Comparison of ENCODE assay signal across 10 mouse cellular contexts in genomic region chr10:121290682-121291078, GRCm38 (mm10).
DNase-seq lines count a peak whose midpoint lies in the region; ATAC-seq lines count a peak whose summit lies in the region.
"Had no signal": no experiment of that assay in that cellular context is flagged by ENCODE, and none has a peak within 500 bp of the region (broad histone marks: within the 10 kb centered on the region; RNA-seq: fewer than 3 reads in every experiment).

No protein-coding gene starts in this region.

- 58% methylated on average over 20 of the region's 20 CpGs for WGBS in neural tube, embryonic 11.5 days
- 19% methylated on average over 20 of the region's 20 CpGs for WGBS in hindbrain, embryonic 14.5 days
- 21% methylated on average over 20 of the region's 20 CpGs for WGBS in midbrain, embryonic 13.5 days

- H3K27me3 ChIP-seq in neural tube, embryonic 11.5 days (ENCODE audit: control insufficient read depth, insufficient read depth, low read length): no peaks in the 10 kb centered on the region
- H3K27me3 ChIP-seq in hindbrain, embryonic 14.5 days (ENCODE audit: control insufficient read depth, insufficient read depth, low read length): no peaks in the 10 kb centered on the region
- 0 out of 2 replicates have a peak, but pooled peaks cover 3% of the 10 kb centered on the region for H3K27me3 ChIP-seq in midbrain, embryonic 13.5 days

- no peak overlapping the region for H3K27ac ChIP-seq in neural tube, embryonic 11.5 days (ENCODE audit: low read depth, low read length)
- peak overlapping the region; percentile 68 for H3K27ac ChIP-seq in hindbrain, embryonic 14.5 days
- peak overlapping the region; percentile 77 for H3K27ac ChIP-seq in midbrain, embryonic 13.5 days
- H3K27ac ChIP-seq: liver, embryonic 14.5 days had no signal

- H3K9me3 ChIP-seq in neural tube, embryonic 11.5 days (ENCODE audit: control insufficient read depth, low read length): no peaks in the 10 kb centered on the region
- no peaks in the 10 kb centered on the region for H3K9me3 ChIP-seq in hindbrain, embryonic 14.5 days (ENCODE audit: control insufficient read depth, low read length)
- no peaks in the 10 kb centered on the region for H3K9me3 ChIP-seq in midbrain, embryonic 13.5 days

- no peak overlapping the region for H3K4me3 ChIP-seq in neural tube, embryonic 11.5 days (ENCODE audit: low read depth, low read length)
- H3K4me3 ChIP-seq in hindbrain, embryonic 14.5 days (replicated peaks; ENCODE audit: low read length): 0 out of 2 replicates have a peak overlapping the region, but pooled peaks have one; percentile 0
- 0 out of 2 replicates have a peak overlapping the region, but pooled peaks have one; percentile 13 for H3K4me3 ChIP-seq in midbrain, embryonic 13.5 days (replicated peaks)

- no peak overlapping the region for H3K9ac ChIP-seq in neural tube, embryonic 11.5 days (ENCODE audit: low read length)
- H3K9ac ChIP-seq in hindbrain, embryonic 14.5 days: no peak overlapping the region
- peak overlapping the region; percentile 10; the same call in 1 of the 2 replicates for H3K9ac ChIP-seq in midbrain, embryonic 13.5 days (replicated peaks)
- H3K9ac ChIP-seq: liver, embryonic 14.5 days had no signal

- no peaks in the 10 kb centered on the region for H3K4me1 ChIP-seq in neural tube, embryonic 11.5 days (ENCODE audit: control insufficient read depth, insufficient read depth, low read length)
- H3K4me1 ChIP-seq in hindbrain, embryonic 14.5 days (replicated peaks; ENCODE audit: control insufficient read depth, insufficient read depth, low read length): peaks cover 12% of the 10 kb centered on the region
- peaks cover 17% of the 10 kb centered on the region for H3K4me1 ChIP-seq in midbrain, embryonic 13.5 days (replicated peaks)

- H3K4me2 ChIP-seq in neural tube, embryonic 11.5 days (ENCODE audit: low read depth): no peak overlapping the region
- H3K4me2 ChIP-seq in hindbrain, embryonic 14.5 days (replicated peaks): peak overlapping the region; percentile 36
- peak overlapping the region; percentile 47 for H3K4me2 ChIP-seq in midbrain, embryonic 13.5 days (replicated peaks)

- ATAC-seq in neural tube, embryonic 11.5 days (ENCODE audit: insufficient read depth, low FRiP score, low TSS enrichment): 0 out of 2 replicates have a peak, but pooled peaks have one; percentile 23
- peak; percentile 85 for ATAC-seq in hindbrain, embryonic 14.5 days (ENCODE audit: low FRiP score)
- ATAC-seq in midbrain, embryonic 13.5 days: peak; percentile 89
- ATAC-seq in erythroblast, adult 5-6 weeks (replicated peaks; ENCODE audit: low FRiP score, poor library complexity, severe bottlenecking): no peak

- no peaks in the 10 kb centered on the region for H3K36me3 ChIP-seq in neural tube, embryonic 11.5 days (ENCODE audit: control insufficient read depth, insufficient read depth, low read length)
- H3K36me3 ChIP-seq in hindbrain, embryonic 14.5 days (replicated peaks; ENCODE audit: control insufficient read depth, insufficient read depth): peaks cover 45% of the 10 kb centered on the region
- peaks cover 28% of the 10 kb centered on the region for H3K36me3 ChIP-seq in midbrain, embryonic 13.5 days
- H3K36me3 ChIP-seq: G1E had no signal

- no peak for DNase-seq in neural tube, embryonic 11.5 days (ENCODE audit: low spot score)
- no peak for DNase-seq in neural tube, embryonic 10.5 days (ENCODE audit: extremely low spot score, low spot score)
- DNase-seq in hindbrain, embryonic 14.5 days (ENCODE audit: low spot score): no peak
- DNase-seq in yolk sac, embryonic 10.5 days (ENCODE audit: low spot score): no peak
- DNase-seq in gastrocnemius, postnatal 25 days: no peak
- DNase-seq: kidney, adult 2 months had no signal
